Mouse (Mus musculus) liver, adult (tissue): Measurements from ENCODE around the gene Morc3.

Experiments
- GATA4 ChIP-seq: IDR thresholded peaks from 2 replicates; pipeline ENCODE4 v1.6.1; 2014; ENCODE audit warnings: mild to moderate bottlenecking, low read length; ENCODE audit not compliant: insufficient replicate concordance

The Morc3 gene

DNA sequence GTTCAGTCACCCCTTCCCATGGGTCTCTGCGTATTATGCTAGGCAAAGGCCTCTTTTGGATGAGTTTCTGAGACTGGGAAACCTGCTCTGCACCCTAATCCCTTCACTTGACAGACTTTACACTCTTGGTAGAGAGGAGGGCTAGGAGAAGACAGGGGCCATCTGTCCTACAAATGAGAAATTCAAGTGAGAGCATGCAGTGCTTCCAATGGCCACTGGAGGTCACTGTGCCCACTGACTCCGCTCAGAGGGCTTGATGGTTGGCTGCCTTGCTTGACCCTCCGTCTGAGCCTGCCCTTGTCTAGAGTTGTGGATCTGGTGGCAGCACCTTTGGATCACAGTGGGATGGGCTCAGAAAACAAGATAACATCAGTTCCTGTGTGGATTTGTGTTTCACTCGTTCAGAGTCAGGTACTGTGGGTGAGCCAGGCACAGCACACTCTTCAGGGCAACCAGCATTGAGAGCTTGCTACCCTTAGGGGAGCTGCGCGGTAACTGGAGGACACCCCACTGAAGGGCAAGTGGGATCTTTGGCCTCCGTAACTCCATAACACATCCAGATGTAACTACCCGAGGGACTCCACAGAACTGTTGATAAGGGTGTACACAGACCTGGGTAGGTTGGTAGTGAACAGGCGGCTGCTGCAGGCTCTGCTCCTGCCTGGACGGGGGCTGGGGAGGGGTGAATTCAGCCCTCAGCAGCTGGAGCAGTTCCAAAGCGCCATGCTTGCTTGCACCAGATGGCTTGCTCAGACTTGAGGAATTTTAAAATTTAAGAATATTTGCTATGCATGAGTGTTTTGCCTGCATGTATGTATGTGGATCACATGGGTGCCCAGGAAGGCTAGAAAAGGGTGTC lies 74.5 kb downstream of the Morc3 start:
- TF ChIP-seq GATA4, result no peak

DNA sequence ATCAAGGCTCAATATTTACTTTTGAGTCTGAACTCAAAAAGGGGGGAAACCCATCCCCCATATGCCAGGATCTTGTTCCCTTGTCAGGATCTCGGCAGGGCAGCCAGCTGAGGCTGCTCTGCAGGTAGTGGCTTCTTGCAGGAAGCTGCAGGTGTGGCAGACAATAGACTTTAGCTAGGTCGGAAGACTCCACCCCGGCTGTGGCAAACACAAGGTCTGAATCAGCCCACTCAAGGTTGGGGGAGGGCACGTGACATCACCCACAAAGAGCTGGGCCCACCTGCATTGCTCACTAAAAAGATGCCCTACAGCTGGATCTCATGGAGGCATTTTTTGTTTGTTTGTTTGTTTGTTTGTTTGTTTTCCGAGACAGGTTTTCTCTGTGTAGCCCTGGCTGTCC lies 75.8 kb downstream of the Morc3 start:
- no peak for TF ChIP-seq GATA4

DNA sequence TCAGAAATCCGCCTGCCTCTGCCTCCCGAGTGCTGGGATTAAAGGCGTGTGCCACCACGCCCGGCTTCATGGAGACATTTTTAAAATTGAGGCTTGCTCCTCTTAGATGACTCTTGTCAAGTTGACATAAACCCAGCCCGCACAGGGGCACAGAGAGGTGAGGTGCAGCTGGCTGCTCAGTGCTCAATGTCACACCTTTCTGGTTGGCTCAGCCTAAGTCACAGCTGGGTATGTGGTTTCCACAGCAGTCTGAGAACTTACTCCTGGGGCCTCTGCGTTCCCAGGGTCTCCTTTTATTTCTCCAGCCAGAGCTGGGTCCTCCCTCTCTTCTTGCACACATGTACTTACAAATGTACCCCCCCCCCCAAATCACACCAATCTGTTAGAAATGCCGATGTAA lies 76.3 kb downstream of the Morc3 start:
- no peak for TF ChIP-seq GATA4

DNA sequence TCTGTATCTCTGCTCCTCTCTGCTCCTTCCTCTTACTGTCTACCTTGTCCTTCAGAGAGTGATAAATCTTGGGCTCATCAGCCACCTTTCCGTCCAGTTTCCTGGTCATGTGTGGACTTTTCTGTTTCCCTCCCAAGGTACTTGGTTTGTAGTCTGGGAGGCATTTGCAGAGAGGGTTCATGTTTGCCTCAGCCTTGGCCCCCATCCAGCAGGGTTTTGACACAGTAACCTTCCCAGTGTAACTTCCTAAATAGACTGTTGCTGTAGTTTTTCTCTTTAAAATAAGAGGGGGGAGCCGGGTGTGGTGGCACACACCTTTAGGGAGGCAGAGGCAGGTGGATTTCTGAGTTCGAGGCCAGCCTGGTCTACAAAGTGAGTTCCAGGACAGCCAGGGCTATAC lies 78.0 kb downstream of the Morc3 start:
- no peak for TF ChIP-seq GATA4

DNA sequence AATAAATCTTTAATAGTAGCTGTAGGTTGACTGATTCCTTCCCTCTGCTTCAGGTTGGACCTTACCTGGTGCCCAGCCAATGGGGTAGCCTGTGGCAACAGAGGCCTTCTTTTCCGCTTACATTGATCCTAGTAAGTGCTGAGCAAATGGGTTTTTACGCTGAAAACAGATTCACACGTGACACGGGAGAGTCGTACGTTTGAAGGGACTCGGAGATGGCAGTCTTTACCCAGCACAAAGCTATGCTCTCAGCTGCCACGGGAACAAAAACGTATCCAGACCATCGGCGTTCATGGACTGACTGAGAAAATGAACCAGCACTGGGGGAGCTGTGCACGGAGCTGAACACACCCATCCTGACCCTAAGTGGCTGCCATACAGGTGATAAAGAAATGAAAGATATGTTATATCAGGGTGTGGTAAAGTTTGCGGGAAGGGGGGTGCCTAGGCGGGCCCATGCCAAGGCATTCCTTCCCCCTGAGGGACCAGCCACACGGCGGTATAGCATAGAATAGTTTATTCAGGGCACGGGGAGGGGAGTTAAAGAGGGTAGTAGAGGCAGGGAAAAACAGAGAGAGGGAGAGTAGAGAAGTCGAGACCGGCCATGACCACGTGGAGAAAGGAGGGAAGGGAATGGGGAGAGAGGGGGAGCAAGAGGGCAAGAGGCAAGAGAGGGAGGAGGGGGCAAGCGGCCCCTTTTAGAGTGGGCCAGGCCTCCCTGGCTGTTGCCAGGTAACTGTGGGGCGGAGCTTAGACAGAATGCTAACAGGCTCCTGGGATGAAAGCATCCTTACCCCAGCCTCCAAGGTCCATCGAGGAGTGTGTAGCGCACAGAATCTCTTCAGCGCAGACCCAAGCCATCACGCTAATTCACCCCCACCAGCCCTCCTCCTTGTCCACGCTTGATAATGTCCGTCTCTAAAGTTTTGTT lies 79.1 kb downstream of the Morc3 start:
- TF ChIP-seq GATA4, result no peak

DNA sequence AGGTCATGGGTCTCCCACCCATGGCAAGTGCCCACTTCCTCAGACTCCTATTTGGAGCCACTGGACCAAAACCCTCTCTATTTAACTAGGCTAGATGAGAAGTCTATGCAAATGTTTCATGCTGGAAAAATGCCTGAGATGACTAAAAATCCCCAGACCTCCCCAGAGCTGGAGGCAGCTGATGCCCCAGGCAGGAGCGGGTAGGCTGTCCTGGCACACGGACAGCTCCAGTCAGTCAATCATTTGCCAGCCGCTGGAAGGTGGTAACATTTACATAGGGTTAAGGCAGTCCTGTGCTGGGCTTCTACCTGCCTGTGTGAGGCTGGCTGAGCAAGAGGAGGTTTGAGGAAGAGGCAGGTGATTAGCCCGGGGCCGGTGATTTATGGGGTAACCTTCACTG lies 80.2 kb downstream of the Morc3 start:
- TF ChIP-seq GATA4, result no peak

DNA sequence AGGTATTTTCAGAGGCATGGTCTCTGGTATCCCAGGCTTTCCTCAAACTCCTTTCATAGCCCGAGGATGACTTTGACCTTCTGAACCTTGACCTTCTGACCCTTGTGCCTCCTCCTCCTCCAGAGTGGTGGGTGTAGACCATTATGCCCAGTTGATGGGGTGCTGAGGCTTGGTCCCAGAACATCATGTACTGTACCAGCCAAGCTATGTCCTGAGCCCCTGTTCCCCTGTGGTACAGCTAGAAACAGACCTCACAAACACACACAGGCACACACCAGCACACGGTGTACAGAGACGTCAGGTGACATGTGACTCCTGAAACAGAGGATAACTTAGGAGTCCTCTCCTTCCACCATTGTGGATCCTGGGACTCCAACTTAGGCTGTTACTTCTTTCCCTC lies 80.9 kb downstream of the Morc3 start:
- no peak for TF ChIP-seq GATA4

DNA sequence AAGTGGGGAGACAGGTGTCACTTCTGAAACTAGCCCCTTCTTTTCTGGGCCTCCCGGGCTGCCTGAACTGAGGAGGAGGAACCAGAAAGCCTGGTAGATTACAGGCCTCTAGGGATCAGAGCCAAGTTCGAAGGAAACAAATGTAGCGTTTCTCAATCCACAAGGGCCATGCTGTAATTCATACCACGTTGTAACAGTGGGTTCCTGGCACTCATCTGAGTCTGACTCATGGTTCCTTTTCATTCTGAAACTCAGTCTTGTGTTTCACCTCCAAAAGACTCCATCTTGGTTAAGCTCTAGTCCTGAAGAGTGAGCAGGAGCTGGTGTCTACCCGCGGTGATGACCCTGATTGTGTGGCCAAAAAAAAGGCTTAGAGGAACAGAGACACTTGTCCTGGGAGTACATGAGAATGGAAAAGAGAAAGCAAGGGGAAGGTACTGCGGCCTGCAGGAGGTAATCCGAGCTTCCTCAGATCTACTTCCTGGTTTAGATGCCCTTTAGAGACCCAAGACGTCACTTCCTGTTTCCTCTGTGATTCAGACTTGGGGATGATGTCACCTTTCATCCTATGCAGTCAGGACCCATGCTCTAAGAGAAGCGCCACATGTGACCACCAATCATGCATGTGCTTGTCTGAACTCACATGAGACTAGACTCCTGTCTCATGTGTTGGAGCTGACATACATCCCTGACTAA lies 82.1 kb downstream of the Morc3 start:
- TF ChIP-seq GATA4, result no peak

DNA sequence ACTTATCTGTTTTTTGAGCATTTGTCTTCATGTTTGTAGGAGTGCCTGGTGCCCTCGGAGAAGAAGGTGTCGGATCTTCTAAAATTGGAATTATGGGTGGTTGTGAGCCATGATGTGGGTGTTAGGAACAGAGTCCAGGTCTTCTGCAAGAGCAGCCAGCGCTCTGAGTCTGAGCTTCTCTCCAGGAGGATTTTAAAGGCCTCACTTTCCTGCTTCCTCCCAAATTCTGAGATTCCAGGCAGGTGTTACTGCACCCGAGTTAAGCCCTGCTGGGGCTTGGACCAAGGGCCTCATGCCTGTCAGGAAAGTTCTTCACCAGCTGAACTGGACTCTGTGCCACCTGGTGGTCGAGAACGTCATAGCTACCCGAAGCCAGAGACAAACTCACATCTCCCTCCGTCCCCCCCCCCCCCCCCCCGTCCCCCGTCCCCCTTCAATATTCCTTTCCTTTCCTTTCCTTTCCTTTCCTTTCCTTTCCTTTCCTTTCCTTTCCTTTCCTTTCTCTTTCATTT lies 83.5 kb downstream of the Morc3 start:
- TF ChIP-seq GATA4, result no peak

DNA sequence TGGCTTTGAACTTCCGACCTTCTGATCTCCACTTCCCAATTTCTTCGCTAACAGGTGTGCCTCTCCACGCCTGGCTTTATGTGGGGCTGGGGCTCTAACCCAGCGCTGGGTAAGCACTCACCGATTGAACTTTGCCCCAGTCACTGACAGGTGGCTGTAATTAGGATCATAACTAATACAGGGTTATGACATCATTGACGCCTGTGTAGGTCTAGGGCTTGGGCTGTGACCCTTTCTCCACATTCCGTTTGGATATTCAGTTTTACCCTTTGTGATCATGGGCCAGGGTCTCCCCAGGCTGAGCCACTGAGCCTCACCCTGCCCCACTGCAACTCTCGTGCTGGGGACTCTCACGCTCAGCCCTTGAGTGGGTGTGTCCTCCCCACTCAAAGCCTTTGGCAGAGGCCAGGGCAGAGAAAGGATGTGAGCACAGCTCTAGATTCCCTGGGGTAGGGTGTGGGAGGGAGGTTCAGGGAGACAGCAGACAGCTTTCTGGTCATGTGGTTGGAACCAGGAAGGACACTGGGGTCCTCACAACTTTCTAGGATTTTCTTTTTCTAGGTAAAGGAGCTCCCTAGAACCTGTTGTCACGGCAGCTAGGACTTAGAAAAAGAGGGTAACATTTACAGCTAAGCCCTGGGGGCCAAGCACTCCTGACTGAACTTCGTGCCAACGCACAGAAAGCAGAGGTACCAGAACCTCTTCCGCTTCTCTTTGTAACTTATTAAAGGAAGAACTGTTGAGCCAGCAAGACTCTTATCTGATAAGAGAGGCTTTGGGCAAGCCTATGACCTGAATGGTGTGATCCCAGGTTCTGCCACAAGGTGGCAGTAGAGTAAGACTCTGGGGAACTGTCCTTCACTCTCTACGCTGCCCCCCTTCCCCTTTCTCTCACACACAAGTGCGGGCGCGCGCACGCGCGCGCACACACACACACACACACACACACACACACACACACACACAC lies 86.1 kb downstream of the Morc3 start:
- TF ChIP-seq GATA4, result peak; percentile 43; the same call in 1 of the 2 replicates

DNA sequence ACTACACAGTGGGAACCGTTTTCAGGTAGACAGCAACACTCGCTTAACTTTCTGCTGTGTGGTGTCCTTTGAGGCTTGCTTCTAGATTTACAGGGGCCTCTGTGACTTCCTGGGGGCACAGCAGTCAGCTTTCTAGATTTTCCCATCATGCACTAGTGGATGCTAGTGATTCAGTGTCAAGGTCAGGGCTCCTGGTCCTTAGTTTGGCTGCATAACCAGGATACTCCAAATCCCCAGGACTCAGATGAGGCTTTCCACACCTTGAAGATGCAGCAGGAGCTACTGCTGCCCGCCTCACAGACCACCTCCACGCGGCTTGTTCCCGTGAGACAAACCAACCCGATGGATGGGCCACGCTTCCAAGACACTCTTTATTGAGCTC lies 86.7 kb downstream of the Morc3 start:
- no peak for TF ChIP-seq GATA4

DNA sequence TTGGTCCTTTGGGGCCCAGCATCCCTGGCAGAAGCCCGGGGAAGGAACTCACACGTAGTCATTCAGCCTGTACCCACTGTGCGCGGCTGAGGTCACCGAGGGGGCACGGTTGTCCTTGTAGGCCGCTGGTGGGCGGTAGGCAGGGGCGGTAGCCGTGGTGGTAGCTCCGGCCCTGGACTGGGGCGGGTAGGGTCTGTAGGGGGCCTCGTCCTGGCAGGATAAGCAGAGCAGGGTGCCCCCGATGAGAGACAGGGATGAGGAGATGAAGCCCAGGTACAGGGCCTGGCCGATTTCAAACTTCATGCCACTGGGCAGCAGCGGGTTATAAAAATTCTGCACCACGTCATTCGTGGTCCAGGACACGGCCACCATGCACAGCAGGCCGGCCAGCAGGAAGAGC lies 87.3 kb downstream of the Morc3 start:
- no peak for TF ChIP-seq GATA4

DNA sequence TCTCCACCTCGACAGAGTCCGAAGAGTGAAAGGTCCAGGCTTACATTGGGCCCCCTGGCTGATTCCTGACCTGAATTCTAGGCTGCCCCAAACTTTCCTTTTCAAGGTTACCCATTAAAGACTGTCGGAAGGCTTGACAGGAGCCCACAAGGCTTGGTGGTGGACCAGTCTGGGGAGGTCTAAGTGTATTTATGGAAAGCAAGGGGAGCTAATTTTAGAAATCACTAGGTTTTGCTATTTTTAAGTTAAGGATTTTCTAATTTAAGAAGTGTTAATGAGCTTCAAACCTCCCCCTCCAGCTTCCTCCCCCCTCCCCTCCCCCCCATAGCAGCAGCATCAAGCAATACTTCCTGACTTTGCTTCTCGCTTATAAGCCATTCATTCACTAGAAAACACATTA lies 88.8 kb downstream of the Morc3 start:
- no peak for TF ChIP-seq GATA4

DNA sequence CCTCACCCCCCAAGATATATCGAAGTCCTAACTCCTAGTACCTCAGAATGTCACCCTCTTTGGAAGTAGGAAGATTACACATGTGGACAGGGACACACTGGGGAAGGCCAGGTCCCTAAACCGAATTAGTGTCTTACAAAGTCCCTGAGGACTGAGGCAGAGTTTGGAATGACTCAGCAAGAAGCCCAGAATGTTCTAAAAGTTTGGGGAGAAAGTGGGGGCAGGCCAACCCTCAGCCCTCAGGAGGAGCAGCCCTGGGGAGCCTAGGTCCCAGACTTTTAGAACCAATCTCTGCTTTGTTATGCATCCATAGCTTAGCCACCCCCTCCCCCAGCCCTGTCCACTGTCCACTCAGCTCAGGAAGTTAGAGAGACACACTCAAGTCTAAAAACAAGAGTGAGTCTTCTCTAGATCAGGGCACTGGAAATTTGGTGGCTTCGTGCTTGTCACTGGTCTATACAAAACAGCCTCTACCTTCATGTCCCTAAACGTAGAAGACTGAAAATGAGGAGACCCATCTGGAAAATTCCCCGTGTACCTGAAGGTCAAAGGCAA lies 91.0 kb downstream of the Morc3 start:
- TF ChIP-seq GATA4, result no peak
